Mouse (Mus musculus): ENCODE data around the gene Acvr2a. TPM values are rescaled to one million over a fixed set of nuclear protein-coding genes. Genes with fewer than 3 reads are reported as not detected.

The Acvr2a gene
- total and polyA plus RNA-seq, 3 experiments: 0.89 to 2.9 (median 2.2) TPM

DNA sequence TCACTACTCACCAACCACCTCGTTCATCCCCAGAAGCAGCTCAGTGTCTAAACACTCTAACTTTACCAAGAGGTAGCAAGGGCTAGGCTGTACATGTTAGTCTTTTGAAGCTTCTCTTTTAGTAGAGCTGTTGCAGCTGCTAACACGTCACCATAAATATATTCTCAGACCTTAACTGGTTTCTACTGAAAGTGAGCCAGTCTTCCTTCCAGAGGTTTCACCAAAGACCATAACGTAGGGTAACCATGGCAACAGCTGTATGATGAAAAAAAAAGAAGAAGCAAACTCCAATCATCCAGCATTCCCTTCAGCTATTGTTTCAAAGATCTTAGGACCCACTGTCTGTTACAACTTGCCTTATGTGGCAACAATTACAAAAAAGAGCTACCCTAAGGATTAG is 25.0 kb upstream of the Acvr2a start:
- in situ Hi-C loops (cut with MboI; ENCODE audit: low pct_ligation_motif_present, low pct_unique_long_range_greater_than_20kb, low sequenced_read_pairs) (no loop called here), dilution Hi-C loops (cut with MboI; ENCODE audit: extremely low pct_ligation_motif_present, extremely low pct_unique_long_range_greater_than_20kb, low sequenced_read_pairs) (no loop called here)
- Histone ChIP-seq H3K9ac (ENCODE audit: insufficient read depth, low read depth) (no peak overlapping the region), H3K4me3 (replicated peaks in 1 of 3; ENCODE audit: low read depth in 2 of 3, low read length in 2 of 3, poor library complexity in 1 of 3) (no peak overlapping the region), H3K27ac (ENCODE audit: insufficient read depth, low read depth) (no peak overlapping the region), H3K4me2 (ENCODE audit: insufficient read depth, low read depth, poor library complexity, severe bottlenecking) (no peak overlapping the region), H3K79me2 (replicated peaks; ENCODE audit: control insufficient read depth, extremely low read depth, insufficient read depth, poor library complexity, severe bottlenecking) (no peaks in the 10 kb centered on the region), H3K36me3 (replicated peaks in 1 of 2; ENCODE audit: control insufficient read depth in 1 of 2, insufficient read depth in 1 of 2, low read length in 1 of 2) (no peaks in the 10 kb centered on the region), H3K27me3 (replicated peaks) (no peaks in the 10 kb centered on the region), H3K4me1 (ENCODE audit: control insufficient read depth in 1 of 2, insufficient read depth in 2 of 2) (no peaks in the 10 kb centered on the region), H3K9me3 (replicated peaks; ENCODE audit: low read length) (no peaks in the 10 kb centered on the region)
- DNase-seq (ENCODE audit: extremely low read depth): no peak
- no peak for TF ChIP-seq HCFC1 (IDR thresholded peaks at IDR 0.05; ENCODE audit: low read depth, low read length)
- no peak for TF ChIP-seq JUN (IDR thresholded peaks at IDR 0.05; ENCODE audit: insufficient read depth, low read depth, low read length)
- TF ChIP-seq E2F4 (IDR thresholded peaks at IDR 0.05; ENCODE audit: insufficient replicate concordance, low read depth, low read length): no peak
- TF ChIP-seq CTCF (conservative IDR thresholded peaks at IDR 0.05 in 1 of 2, IDR thresholded peaks at IDR 0.05 in 1 of 2; ENCODE audit: low read depth in 2 of 2, low read length in 2 of 2): no peak
- no peak for TF ChIP-seq TCF12 (IDR thresholded peaks at IDR 0.05; ENCODE audit: low read depth, low read length)

DNA sequence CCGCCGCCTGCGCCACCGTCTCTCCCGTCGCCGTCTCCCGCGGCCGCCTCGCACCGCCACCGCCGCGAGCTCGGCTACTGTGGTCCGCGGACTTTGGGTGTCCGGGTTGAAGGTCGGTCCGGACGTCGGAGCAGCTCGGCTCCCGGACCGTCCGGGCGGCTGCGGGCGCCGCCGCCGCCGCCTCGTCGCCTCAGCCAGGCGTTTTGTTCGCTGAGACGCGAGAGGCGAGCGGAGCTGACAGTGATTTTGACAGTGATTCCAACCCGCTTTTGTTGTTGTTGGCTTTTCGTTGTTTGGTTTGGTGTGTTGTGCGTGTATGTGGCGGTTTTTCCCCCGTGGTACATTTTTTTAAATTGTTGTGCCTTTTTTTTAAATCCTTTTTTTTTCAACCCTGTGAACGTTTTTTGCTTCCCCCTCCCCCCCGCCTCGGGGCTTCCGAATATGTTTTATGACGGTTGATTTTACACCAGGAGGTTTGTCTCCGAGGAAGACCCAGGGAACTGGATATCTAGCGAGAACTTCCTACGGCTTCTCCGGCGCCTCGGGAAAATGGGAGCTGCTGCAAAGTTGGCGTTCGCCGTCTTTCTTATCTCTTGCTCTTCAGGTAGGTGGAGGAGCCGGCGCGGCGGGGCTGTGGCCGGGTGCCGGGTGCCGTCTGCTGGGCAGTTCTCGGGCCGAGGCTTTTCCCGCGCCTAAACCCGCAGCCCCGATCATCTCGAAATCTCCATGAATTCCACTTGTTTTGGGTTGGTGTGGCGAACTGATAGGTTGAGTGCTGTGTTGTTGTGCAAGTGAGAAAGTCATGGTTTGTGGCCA is 522 bp downstream of the Acvr2a start:
- H3K27ac ChIP-seq (ENCODE audit: insufficient read depth, low read depth): peak overlapping the region; percentile 36; the same call in 1 of the 2 replicates
- dilution Hi-C loops (cut with MboI; ENCODE audit: extremely low pct_ligation_motif_present, extremely low pct_unique_long_range_greater_than_20kb, low sequenced_read_pairs) (no loop called here), in situ Hi-C loops (cut with MboI; ENCODE audit: low pct_ligation_motif_present, low pct_unique_long_range_greater_than_20kb, low sequenced_read_pairs) (no loop called here)
- no peaks in the 10 kb centered on the region for H3K27me3 ChIP-seq (replicated peaks)
- no peaks in the 10 kb centered on the region for H3K79me2 ChIP-seq (replicated peaks; ENCODE audit: control insufficient read depth, extremely low read depth, insufficient read depth, poor library complexity, severe bottlenecking)
- H3K36me3 ChIP-seq (replicated peaks in 1 of 2; ENCODE audit: control insufficient read depth in 1 of 2, insufficient read depth in 1 of 2, low read length in 1 of 2): no peaks in the 10 kb centered on the region
- TF ChIP-seq SIN3A (IDR thresholded peaks at IDR 0.05; ENCODE audit: low read length): peak; percentile 12
- peak; percentile 55 for TF ChIP-seq ZNF384 (IDR thresholded peaks at IDR 0.05; ENCODE audit: low read depth, low read length)
- TF ChIP-seq ETS1 (conservative IDR thresholded peaks at IDR 0.05; ENCODE audit: low read depth, low read length): no peak
- no peak for TF ChIP-seq HCFC1 (IDR thresholded peaks at IDR 0.05; ENCODE audit: low read depth, low read length)
- no peak for TF ChIP-seq USF1 (IDR thresholded peaks at IDR 0.05; ENCODE audit: low read depth, low read length)
- no peak for TF ChIP-seq NELFE (IDR thresholded peaks at IDR 0.05; ENCODE audit: low read depth, low read length)
- peak; percentile 45 for TF ChIP-seq MXI1 (IDR thresholded peaks at IDR 0.05; ENCODE audit: low read depth, low read length)
- no peak for TF ChIP-seq NRF1 (IDR thresholded peaks at IDR 0.05; ENCODE audit: low read depth, low read length)
- peak; percentile 80; the same call in 1 of the 2 replicates for TF ChIP-seq UBTF (IDR thresholded peaks at IDR 0.05; ENCODE audit: low read depth, low read length)
- peak overlapping the region; percentile 79 for H3K9ac ChIP-seq (ENCODE audit: insufficient read depth, low read depth)
- H3K4me2 ChIP-seq (ENCODE audit: insufficient read depth, low read depth, poor library complexity, severe bottlenecking): peak overlapping the region; percentile 70
- H3K4me1 ChIP-seq (ENCODE audit: control insufficient read depth in 1 of 2, insufficient read depth in 2 of 2): peaks cover 0 to 21% of the 10 kb centered on the region in 2 experiments; a peak in 2 of 4 replicates
- peak overlapping the region; percentile 75 to 78 (median 75) for H3K4me3 ChIP-seq (replicated peaks in 1 of 3; ENCODE audit: low read depth in 2 of 3, low read length in 2 of 3, poor library complexity in 1 of 3)
- peak; percentile 15 for DNase-seq (ENCODE audit: extremely low read depth)
- H3K9me3 ChIP-seq (replicated peaks; ENCODE audit: low read length): no peaks in the 10 kb centered on the region

Data from CH12.LX (cell line).